Mouse (Mus musculus): ENCODE measurements around the gene Pik3c2b. TPM values are rescaled to one million over a fixed set of nuclear protein-coding genes. Genes with fewer than 3 reads are reported as not detected.

The Pik3c2b gene
- total RNA-seq, 2 experiments from 2014 or later: 13.2 to 17.7 TPM

DNA sequence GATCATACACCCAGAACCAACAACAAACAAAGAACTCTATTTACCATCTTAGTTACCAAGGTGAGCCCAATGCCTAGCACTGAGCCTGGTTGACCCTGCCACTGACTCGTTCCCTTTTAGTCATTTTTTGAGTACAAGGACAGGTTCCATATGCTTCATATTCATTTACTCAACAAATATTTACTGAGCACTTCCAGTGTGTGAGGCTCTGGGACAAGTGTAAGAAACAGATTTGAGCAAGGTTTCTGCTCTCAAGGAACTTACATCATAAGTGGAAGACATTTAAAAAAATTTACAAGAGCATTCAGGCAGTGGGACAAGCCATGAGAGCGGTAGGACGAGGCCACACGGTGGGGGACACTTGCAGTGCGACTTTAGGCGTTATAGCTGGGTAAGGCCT lies 109.8 kb downstream of the Pik3c2b start:
- H3K4me3 ChIP-seq: no peak overlapping the region
- intact Hi-C loops (cut with DNase I): no loop called here
- TF ChIP-seq CTCF (IDR thresholded peaks at IDR 0.05): no peak
- DNase-seq (ENCODE audit: extremely low spot score in 1 of 2, low spot score in 2 of 2): no peak
- H3K27ac ChIP-seq: no peak overlapping the region

Other genes starting within 250 kb of the Pik3c2b start
- gene Lrrn2, start 165.4 kb upstream of the Pik3c2b start, total RNA-seq (2021): 10 to 100 TPM; 91.8 to 99.9 TPM
- gene Mdm4, start 15.1 kb upstream of the Pik3c2b start, total RNA-seq (2021): 10 to 100 TPM; 79.0 to 85.9 TPM
- 10 to 100 TPM; 41.4 to 44.3 TPM for gene Ppp1r15b, start 85.5 kb downstream of the Pik3c2b start, total RNA-seq (2021)
- gene Plekha6, start 118.5 kb downstream of the Pik3c2b start, total RNA-seq (2021): 10 to 100 TPM; 94.2 to 96.3 TPM